Mouse (Mus musculus): ENCODE results near the gene Inpp5k. TPM values are rescaled to one million over a fixed set of nuclear protein-coding genes. Genes with fewer than 3 reads are reported as not detected.

The Inpp5k gene
- 24.0 and 36.3 TPM in 2 replicates for total RNA-seq (2017)

DNA sequence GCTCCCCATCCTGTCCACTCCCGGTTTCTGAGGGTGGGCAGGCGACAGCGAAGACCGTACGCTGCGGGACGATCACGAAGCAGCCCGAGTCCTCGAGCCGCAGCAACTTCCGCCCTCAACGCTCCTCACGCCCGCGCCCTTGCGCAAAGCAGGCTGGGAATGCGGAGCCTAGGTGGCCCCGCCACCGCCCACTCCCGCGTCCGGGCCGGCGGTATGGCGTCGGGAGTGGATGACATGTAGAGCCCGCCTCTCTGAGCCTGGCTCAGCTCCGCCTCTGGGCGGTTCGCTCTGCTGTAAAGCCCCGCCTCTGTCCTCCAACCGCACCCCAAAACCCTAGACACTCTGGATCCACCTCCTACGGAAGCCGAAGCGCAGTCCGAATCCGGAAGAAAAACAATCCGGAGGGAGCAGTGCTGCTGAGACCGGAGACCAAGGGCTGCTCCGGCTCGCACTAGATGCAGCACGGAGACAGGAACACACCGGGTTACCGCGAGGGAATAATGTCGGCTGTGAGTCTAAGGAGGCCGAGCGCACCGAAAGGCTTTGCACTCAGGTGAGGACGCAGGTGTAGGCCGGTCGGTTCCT, at the start of gene Inpp5k:
TSS of gene Inpp5k (plus strand) at position 344 of the 585 bp plus-strand sequence.
- peak; percentile 98 for ATAC-seq (replicated peaks; ENCODE audit: low read depth, poor library complexity, severe bottlenecking)

DNA sequence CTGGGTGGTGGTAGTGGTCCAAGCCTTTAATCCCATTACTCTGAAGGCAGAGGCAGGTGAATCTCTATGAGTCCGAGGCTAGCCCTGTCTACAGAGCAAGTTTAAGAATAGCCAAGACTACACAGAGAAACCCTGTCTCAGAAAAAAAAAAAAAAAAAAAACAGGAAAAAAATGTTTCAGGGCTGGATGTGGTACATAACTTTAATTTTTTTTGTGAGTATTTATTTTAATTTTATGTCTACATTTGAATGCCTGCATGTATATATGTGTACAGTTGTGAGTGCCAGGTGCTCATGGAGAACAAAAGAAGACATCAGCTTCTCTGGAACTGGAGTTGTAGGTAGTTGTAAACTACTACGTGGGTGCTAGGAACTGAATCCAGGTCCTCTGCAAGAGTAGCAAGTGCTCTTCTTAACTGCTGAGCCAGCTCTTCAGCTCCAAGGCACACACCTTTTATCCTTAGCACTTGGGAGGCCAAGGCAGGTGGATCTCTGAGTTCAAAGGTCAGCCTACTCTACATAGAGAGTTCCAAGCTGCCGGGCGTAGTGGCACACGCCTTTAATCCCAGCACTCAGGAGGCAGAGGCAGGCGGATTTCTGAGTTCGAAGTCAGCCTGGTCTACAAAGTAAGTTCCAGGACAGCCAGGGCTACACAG, 49.2 kb upstream of the Inpp5k start:
- no peak for ATAC-seq (replicated peaks; ENCODE audit: low read depth, poor library complexity, severe bottlenecking)

DNA sequence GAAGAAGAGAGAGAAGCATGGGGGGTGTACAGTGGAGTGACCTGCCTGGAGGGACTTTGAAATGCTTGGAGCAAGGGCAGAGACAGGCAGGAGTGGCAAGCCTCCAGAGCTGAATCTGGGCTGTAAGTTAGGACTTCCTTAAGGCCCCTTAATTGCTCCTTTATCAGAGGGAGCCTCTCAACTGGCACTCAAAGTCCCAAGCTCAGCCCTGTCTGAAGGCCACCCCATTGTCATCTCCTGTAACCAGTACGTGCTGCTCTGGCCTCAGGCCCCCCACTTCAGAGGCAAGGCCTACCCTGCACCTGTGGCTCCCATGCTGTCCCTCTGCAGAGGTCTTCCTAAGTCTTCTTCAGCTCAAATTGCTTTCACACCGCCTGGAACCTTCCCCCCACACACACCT, 47.3 kb upstream of the Inpp5k start:
- no peak for ATAC-seq (replicated peaks; ENCODE audit: low read depth, poor library complexity, severe bottlenecking)

DNA sequence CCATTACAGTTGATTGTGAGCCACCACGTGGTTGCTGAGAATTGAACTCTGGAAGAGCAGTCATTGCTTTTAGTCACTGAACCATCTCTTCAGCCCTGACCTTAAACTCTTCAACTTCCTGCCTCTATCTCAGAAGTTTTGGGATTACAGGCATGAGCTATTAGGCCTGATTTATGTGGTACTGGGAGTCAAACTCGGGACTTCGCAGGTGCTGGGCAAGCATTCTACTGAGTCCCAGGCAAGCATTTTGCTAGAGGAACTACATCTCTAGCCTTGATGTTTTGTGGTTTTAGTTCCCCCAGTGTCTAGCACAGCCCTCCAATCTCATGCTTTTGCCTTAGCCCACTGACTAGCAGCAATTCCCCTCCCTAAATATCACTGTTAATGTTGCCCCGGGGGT, 45.7 kb upstream of the Inpp5k start:
- ATAC-seq (replicated peaks; ENCODE audit: low read depth, poor library complexity, severe bottlenecking): no peak

DNA sequence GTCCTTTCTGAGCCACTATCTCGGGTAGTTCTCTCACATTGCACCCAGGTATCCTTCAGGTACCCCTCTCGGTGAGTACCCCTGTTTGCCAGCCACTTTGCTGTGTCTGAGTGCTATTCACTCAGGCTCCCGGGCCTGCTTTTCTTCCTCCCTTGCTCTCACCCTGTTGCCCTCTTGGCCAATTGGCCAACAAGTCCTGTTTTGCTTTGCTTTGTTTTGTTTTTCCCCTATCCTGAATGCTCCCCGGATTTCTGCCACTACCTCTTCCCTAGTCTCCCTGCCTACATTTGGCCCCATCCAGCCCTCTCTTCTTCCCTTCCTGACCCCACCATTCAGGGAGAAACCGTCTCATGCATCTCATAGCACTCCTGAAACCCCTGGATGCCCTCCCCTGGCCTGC, 44.8 kb upstream of the Inpp5k start:
- ATAC-seq (replicated peaks; ENCODE audit: low read depth, poor library complexity, severe bottlenecking): no peak

DNA sequence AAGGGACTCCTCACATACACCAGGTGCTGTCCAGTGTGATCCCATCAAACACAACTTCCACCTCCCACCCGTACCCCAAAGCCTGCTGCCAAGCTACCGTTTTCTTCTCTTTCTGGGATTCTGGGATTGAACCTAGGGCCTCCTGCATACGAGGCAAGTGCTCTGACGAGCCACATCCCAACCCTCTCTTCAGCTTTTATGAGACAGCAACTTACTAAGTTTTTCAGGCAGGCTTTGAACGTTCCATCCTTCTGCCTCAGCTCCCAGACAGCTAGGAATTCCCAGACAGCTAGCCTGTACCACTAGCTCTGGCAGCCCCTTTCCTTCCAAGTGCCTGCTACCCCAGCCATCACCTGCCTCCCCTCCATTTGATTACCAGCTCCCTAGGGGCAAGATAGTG, 43.8 kb upstream of the Inpp5k start:
- no peak for ATAC-seq (replicated peaks; ENCODE audit: low read depth, poor library complexity, severe bottlenecking)

DNA sequence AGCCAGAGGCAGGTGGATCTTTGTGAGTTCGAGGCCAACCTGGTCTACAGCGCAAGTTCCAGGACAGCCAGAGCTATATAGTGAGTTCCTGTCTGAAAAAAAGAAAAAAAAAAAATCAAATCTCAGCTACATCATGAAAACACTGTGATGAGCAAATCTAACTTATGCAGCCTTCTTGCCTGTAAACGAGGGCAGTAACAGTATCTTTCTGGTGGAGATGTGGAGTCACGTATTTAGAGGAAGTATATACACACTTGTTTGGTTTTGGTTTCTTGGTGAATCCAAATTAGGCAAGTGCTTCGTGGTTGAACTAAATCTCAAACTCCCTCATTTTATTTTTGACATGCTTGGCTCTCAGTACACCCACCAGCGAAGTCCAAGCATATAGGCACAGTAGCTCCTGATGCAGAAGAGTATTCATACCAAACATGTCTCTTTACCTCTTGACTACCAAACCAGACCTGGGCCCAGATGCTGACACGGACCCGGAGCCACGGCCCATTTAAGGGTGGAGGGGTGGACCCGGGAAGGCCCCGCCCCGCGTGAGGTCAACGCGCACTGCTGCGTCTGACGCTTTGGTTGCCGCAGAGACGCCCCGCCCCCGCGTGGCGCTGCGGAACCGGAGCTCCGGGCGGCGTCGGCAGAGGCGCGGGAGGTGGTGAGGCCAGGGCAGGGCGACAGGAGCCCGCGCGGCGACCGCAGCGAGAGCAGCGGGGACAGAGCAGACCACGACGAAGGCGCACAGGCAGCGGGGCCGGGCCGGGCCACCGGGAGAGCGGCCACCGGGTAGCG, 43.1 kb upstream of the Inpp5k start, which contains the start of gene Pitpna:
TSS of gene Pitpna (plus strand) at position 605 of the 792 bp plus-strand sequence.
- peak; percentile 85 for ATAC-seq (replicated peaks; ENCODE audit: low read depth, poor library complexity, severe bottlenecking)

DNA sequence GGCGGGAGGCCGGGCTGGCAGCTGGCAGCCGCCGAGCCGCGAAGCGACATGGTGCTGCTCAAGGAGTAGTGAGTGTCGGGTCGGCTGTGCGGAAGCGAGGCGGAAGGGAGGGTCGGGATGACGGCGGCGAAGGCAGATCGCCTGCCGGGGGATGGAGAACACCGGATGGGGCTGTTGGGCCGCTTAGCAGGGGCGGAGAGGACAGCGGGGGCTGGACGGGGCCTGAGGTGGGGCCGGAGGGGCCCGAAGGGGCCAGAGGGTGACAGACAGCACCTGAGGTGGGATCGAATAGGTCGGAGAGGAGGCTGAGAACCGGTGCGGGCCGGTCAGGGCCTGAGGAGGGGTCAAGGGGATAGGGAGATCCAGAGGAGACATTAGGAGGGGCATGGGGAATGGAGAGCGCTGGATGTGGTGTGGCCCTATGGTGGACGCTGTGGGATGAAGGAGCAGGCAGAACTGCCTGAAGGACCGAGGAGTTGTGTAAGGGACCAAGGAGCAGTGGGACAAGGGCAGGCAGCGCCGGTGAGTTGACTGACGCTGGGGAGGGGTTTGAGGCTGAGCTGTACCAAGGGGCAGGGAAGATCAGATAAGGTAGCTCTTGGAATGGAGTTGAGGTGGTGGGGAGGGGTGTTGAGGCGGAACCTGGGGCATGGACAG, 42.4 kb upstream of the Inpp5k start:
- ATAC-seq (replicated peaks; ENCODE audit: low read depth, poor library complexity, severe bottlenecking): peak; percentile 14

DNA sequence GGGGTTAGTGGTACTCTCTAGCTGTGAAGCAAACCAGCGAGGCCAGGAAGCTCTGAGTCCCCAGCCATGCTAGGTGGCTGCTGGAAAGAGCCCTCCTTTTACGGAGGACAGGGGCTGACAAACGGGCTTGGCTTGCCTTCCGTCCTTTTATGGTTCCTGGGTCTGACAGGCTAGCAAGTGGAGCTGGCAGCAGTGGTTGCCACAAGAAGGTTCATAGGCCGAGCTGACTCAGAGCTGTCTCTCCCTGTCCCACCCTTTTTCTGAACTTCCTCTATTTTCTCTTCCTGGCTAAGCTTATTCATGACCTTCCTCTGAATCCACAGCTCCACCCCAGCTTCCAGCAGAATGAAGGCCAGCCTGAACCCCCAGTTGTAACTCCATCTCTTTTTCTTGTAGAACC, 38.2 kb upstream of the Inpp5k start:
- ATAC-seq (replicated peaks; ENCODE audit: low read depth, poor library complexity, severe bottlenecking): peak; percentile 60

DNA sequence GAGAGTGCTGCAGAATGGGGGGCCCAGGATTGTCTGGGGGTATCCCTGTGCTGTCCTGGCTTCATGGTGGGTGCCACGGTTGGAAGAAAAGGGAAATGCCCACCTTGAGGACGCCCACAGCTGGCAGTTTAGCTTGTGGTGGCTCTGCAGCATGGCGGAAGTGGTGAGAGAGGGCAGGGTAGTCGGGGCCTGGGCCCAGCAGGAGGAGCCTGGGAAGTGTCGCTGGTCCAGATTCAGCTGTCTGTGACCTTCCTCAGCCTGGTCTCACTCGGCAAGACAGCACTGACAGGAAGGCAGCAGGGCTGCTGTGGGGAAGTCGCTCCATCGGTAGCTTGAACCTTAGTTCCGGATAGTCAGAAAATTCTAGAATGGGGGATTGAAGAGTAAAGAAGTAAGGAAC, 36.4 kb upstream of the Inpp5k start:
- peak; percentile 84 for ATAC-seq (replicated peaks; ENCODE audit: low read depth, poor library complexity, severe bottlenecking)

DNA sequence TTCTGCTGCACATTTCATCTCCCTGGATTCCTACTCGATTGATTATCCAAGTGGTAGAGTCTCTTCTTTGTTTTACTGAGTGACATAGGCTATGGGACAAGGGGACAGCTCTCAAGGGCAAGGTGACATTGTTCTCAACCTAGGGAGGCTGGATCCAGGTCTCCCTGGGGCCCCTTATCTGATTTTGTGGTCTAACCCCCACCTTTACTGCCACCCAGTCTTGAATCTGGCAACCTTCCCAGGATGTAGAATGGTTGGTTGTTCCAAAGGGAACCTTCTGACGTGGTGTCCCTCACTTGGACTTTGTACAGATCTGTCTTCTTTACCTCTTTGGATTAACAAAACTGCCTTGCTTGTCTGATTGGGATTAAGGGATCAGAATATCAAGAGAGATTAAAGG, 35.4 kb upstream of the Inpp5k start:
- no peak for ATAC-seq (replicated peaks; ENCODE audit: low read depth, poor library complexity, severe bottlenecking)

DNA sequence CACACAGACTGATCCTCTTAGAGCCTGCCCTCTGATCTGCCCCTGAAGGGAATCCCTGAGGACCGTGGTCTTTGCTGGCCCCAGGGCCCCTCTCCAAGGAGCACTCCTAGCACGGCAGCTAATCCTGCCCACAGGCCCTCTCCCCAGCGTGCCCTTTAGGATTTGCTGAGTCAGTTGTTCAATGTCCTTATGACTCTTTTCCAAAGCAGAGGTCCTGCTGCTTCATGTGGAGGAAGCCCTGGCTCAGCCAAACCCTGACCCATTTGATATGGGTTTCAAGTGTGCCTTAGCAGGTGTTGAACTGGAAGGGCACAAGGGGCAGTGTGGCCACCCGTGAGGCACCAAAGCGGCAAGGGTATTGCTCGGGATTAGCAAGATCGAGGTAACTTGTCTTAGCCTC, 35.0 kb upstream of the Inpp5k start:
- no peak for ATAC-seq (replicated peaks; ENCODE audit: low read depth, poor library complexity, severe bottlenecking)

DNA sequence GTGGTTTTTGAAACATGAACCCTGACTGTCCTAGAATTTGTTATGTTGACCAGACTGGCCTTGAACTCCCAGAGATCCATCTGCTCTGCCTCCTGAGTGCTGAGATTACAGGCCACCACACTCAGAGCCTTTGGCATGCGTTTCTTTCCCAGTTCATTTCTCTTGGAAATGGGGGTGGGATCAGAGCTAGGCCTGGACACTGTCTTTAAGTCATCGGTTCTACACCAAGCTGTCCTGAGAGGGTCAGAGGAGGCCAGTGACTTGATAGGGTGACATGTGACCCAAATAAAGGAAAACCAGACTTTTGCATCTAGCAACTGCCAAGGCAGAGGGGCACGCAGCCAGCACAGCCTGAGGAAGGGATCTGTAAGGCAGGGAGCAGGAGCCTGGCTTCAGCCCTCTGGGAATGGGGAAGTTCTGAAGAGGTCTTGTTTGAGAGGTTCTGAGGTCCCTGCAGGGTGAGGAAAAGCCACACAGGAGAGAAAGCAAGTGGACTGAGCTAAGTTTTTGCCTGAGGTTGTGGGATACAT, 34.0 kb upstream of the Inpp5k start:
- no peak for ATAC-seq (replicated peaks; ENCODE audit: low read depth, poor library complexity, severe bottlenecking)

DNA sequence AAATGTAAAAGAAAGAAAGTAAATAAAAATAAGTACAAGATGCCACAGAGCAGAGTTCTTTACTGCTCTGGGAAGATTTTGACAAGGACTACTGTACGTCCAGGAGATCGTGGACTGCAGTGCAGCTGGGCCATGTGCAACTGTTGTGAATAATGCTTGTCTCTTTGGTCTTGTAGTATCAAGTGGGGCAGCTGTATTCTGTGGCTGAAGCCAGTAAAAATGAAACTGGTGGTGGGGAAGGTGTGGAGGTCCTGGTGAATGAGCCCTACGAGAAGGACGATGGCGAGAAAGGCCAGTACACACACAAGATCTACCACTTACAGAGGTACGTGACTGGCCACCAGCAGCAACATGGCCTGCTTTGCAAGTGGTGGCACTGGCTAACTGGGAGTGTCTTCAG, 32.8 kb upstream of the Inpp5k start:
- no peak for ATAC-seq (replicated peaks; ENCODE audit: low read depth, poor library complexity, severe bottlenecking)

DNA sequence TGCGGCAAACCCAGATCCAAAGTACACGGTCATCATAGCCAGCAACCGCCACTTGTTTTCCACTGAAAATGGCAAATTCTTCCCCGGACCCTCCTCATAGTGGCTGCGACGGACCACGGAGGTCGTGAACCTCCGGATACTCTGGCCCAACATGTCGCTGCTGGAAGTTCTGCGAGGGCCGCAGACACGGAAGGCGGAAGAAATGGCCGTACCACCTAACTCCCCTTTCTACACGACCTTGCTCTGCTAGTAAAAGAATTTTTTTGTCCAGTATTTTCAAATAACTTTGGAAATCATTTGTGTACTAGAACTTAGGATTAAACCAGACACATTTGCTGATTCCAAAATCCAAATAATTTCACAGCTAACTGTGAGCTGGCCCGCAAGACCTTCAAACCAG, 31.0 kb upstream of the Inpp5k start:
- ATAC-seq (replicated peaks; ENCODE audit: low read depth, poor library complexity, severe bottlenecking): peak; percentile 93

DNA sequence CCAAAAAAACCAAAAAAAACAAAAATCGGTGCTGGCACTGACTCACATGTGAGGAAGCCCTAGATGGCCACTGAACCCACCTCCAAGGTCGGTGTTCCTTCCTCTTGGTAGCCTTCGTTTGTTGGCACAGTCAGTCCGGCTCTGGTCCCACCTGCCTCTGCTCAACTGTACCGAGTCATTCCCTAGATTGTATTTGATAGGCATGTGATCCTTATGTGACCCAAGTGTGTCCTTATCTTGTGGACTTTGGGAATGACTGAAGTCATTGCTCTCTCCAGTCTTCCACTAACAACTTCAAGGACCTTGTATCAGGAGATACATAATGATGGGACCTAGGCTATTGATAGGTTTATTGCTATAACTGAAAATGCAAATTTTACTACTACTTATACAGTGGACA, 26.0 kb upstream of the Inpp5k start:
- no peak for ATAC-seq (replicated peaks; ENCODE audit: low read depth, poor library complexity, severe bottlenecking)

DNA sequence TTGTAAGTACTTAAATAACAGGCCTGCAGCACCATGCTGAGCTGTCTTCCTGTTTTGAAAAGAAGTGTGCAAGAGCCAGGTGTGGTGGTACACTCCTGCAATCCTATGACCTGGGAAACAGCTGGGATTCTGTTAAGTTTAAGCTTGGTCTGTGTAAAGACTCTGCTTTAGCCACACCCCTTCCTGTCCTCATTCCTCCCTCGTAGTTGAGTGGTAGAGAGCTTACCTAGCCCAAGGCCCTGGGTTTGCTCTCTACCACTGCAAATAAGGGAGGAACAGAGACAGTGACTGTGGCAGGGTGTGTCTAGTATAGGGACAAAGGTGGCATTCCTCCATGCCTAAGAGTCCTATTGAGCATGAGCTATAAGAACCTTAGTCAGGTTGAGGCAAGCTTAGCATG, 25.5 kb upstream of the Inpp5k start:
- ATAC-seq (replicated peaks; ENCODE audit: low read depth, poor library complexity, severe bottlenecking): no peak

DNA sequence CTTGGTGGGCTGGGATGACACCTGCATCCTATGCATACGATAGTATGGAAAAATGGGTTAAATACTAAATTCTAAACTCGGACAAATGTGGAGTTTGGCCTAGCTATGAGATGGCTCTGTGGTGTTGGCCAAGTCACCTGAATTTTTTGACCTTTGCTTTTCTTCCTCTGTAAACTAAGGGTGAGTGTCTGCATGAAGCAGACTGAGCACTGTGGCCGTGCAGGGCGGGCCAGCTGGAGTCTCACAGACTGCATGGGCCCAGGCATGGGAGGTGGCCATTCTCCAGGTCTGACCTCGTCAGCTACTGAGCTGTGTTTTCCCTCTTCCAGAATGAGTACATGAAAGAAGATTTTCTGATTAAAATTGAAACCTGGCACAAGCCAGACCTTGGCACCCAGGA, 22.0 kb upstream of the Inpp5k start:
- no peak for ATAC-seq (replicated peaks; ENCODE audit: low read depth, poor library complexity, severe bottlenecking)

DNA sequence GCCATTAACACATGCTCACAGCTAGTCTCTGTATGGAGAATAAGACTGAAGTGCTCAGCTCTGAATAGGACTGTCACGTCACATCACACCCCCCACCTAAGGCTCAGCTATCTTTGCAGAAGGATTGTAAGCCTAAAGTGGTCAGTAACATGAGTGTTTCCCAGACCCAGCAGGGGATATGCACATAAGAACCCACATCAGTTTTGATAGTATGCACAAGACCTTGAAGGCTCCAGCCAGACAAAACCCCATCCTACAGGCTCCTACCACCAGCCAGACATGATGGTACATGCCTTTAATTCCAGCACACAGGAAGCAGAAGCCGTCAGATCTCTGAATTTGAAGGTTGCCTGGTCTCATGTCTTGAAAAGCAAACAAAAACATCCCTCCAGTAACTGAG, 20.8 kb upstream of the Inpp5k start:
- no peak for ATAC-seq (replicated peaks; ENCODE audit: low read depth, poor library complexity, severe bottlenecking)

DNA sequence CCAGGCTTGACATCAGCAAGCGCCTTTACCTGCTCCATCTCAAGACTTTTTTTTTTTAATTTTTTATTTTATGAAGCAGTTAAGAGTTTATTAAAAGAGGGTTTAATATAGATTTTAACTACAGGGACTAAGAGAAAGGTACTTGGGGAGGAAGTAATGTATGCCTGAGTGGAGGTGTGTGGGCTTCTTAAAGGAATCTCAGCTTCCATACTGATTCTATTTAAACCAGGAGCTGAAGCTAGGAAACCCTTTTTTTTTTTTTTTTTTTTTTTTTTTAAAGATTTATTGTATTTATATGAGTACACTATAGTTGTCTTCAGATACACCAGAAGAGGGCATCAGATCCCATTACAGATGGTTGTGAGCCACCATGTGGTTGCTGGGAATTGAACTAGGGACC, 16.0 kb upstream of the Inpp5k start:
- no peak for ATAC-seq (replicated peaks; ENCODE audit: low read depth, poor library complexity, severe bottlenecking)

DNA sequence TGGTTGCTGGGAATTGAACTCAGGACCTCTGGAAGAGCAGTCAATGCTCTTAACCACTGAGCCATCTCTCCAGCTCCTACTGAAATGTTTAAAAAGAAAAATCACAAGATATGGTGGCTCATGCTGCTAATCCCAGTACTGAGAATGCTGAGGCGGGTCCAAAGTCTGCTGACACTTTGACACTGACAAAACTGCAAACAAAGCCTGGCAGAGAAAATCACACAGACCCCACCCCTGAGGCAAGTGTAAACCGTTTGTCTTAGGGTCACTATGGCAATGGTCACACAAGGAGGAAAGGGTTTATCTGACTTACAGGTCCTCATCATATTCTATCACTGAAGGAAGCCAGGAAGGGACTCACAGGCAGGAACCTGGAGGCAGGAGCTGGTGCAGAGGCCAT, 15.2 kb upstream of the Inpp5k start:
- ATAC-seq (replicated peaks; ENCODE audit: low read depth, poor library complexity, severe bottlenecking): no peak

All from common myeloid progenitor, adult 5-6 weeks (primary cell).